Mouse (Mus musculus) E14TG2a.4 (cell line): ENCODE measurements at regions not wholly inside any gene's neighbourhood (a gene's known extent, or its start where the extent isn't known, plus 50 kb on each side); places are given as distances from the start of the nearest gene placed in this dataset.

Experiments used
- CTCF ChIP-seq: conservative IDR thresholded peaks from 2 replicates; pipeline ENCODE4 v1.5.1; 2014; ENCODE audit warnings: low read length
- POU5F1 ChIP-seq: IDR thresholded peaks from 2 replicates; pipeline ENCODE4 v1.6.1; 2014; ENCODE audit warnings: low read length, borderline replicate concordance

- no peak for TF ChIP-seq CTCF
- no peak for TF ChIP-seq POU5F1
Observed at GRCm38 (mm10) chr7:72726214-72726854, 419.9 kb upstream of the Mctp2 start.
